Mouse (Mus musculus) bone marrow, adult 2 months (tissue): Measurements from ENCODE around the gene Snx32.

Source experiments
- CTCF ChIP-seq: fragments of 200-500 bp; IDR thresholded peaks from 2 replicates; pipeline ENCODE4 v1.5.1; 2011; ENCODE audit warnings: low read length, control low read depth; ENCODE audit not compliant: control insufficient read depth, insufficient read depth
- POLR2A ChIP-seq: fragments of 200-500 bp; IDR thresholded peaks from 2 replicates; pipeline ENCODE4 v1.6.1; 2011; ENCODE audit warnings: low read depth, mild to moderate bottlenecking, control low read depth, low read length, borderline replicate concordance; ENCODE audit not compliant: control insufficient read depth

DNA sequence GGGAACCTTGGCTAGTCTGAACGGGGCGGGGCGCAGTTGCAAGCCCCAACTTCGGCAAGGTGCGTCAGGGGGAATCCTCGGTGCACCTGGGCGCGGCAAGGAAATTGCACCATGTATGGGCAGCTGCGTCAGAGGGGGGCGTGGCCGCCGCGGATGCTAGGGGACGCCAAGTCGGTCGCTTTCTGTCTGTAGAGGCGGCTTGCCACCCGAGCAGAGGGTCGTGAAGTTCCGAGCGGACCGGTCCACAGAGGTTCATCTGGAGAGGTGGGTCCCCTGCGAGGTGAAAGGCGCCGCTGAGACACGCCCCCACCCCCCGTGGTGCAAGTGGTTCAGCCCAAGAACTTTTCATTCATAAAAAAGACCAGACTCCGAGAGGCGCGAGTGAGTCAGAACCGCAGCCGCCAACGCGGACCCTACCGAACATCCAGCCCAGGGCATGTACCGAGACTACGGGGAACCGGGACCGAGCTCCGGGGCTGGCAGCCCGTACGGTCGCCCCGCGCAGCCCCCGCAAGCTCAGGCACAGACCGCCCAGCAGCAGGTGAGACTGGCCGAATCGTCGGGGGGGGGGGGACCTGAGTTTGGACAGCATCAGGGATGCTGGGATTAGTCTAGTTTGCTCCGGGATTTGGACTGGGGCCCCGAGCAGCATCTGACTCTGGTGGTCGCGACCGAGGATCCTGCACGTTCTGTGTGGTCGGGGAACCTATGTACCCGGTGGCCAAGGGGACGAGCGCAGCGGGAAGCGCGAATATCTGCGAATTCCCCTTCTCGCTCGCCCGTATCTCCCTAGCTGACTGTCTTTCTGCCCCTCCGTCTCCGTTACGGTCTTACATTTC, 62.6 kb downstream of the Snx32 start, which contains the start of gene Fosl1:
- TF ChIP-seq POLR2A (peak; percentile 4; the same call in 1 of the 2 replicates), CTCF (no peak)
